Mouse (Mus musculus) spleen, embryonic (tissue): ENCODE results near the gene Cdcp1.

ENCODE experiments used
- CTCF ChIA-PET: fragments of 350-600 bp; sonication (Branson Sonifier 250); formaldehyde crosslinking; loops from one replicate; lab custom pipeline; 2022; lab: Charles Lee

Cdcp1 gene

GRCm38 (mm10) chr9:123207895-123208294, 7.9 kb downstream of the Cdcp1 start:
- CTCF ChIA-PET = no interaction called here

DNA sequence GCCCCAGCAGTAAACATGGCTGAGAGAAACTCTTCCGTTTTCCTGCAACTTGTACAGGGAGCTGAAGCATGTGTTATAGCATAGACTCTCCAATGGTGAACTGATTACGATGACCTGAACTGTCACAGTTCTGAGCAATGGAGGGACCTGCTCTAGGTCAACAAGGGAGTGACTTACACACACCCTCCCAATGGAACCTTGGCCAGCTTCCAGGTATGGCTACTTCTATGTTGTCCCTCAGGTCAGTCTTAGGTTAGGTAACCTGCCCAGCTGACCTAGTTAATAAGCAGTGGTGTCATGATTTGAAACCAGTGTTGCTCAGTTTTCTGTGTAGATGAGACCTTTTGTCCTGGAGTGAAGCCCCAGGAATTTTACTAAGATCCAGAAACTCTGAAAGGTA, 8.9 kb downstream of the Cdcp1 start:
- CTCF ChIA-PET = no interaction called here

- CTCF ChIA-PET = no interaction called here
Observed at GRCm38 (mm10) chr9:123206526-123206925, 9.3 kb downstream of the Cdcp1 start.

- CTCF ChIA-PET = no interaction called here
Observed at GRCm38 (mm10) chr9:123200116-123200515, 15.7 kb downstream of the Cdcp1 start.

DNA sequence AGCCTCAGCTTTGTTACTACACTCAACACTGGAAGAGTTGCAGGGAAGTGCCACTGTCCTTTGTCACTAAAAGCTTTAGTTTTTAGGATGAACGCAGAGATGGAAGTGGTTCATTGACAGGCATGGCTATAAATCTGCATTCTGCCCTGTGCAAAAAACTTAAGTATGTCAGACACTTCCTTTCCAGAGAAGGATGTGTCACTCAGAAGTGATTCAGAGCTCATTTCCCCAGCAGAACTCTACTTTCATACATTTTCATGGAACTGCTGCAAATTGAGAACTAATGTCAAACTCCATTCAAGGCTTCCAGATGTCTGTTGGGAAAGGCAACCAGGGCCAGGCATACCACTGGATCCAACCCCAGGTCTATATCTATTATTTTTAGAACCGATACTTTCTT, 27.6 kb downstream of the Cdcp1 start:
- CTCF ChIA-PET = no interaction called here

DNA sequence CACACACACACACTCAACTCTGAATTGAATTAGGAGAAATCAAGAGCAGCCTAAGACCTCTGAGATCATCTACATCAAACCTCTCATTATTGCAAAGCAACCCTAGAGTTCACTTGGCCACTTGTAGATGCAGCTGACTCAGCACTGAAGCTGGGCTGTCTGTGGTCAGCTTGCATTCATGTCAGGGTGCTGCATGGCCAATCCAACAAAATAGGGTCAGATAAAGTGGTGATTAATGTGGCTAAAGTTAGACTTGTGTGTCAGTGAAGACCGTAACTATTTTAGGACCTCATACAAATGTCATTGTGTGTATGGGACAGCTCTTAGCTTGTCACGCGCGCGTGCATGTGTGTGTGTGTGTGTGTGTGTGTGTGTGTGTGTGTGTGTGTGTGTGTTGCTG, 28.2 kb downstream of the Cdcp1 start:
- CTCF ChIA-PET = no interaction called here

DNA sequence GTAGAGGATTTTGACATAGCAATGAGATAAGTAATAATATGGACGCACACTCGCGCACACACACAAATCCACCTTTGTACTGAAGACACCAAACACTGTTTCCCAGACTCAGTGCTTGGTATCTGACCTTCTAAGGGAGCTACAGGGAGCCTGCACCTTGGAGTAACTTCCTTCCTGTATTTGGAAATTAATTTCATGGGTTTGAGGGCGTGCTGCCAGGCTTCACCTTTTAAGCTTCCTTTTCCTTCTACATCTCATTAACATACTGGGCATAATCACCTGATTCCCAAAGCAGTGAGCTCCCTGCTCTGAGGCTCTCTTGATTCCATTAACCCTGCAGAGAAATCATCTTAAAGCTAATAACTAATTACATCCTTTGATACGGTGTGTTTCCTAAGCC, 29.7 kb downstream of the Cdcp1 start:
- CTCF ChIA-PET = no interaction called here

DNA sequence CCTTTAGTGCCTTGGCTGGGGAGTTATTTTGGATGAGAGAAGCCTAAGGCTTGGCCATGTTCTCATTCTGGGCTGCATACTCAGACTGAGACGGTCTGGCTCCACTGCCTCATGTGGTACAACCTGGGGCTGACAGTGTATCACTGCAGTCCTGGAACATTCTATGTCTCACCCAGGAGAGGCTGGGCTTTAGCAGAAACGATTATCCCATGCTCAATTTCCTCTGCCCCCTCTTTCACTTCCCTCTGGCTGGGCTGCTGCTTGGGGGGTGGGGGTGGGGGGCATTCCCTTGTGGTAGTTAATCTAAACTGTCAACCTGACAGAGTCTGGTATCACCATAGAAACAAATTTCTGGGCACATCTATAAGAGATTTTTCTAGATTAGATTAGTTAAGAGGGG, 30.3 kb downstream of the Cdcp1 start:
- CTCF ChIA-PET = no interaction called here

DNA sequence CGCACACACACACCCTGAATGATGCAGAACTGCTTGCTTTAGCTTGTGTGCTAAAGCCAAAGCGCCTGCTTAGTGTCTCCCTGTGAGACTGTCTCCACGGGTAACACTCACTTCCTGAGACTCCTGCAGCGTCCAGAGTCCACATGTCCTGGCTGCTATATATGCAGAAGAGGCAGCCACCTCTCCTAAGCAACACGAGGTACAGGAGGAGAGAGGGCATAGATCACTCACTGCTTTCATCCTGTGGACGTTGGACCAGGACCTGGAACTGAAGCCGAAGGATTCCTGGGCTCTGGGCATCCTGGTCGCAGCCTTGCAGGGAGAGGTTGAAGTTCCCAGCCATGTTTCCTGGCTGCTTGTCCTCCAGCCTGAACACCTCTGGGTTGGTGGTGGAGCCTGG, 32.6 kb downstream of the Cdcp1 start:
- CTCF ChIA-PET = no interaction called here

DNA sequence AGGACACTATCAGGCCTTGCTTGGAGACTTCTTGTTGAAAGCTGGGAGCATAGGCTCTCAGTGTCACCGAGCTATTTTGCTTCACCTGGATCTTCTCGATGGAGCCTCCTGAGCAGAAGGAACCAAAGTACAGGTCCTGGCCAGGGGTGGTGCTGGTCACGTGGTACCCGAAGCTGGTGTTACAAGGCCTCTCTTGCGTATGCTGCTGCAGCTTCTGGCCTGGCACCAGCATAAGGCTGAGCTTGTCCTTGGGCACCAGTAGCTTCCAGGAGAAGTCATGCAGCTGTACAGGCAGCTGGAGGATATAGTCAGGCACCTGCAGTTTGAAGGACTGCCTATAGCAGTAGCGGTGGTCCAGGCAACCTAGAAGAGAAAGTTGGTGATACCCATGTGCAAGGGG, 35.8 kb downstream of the Cdcp1 start:
- CTCF ChIA-PET = no interaction called here

DNA sequence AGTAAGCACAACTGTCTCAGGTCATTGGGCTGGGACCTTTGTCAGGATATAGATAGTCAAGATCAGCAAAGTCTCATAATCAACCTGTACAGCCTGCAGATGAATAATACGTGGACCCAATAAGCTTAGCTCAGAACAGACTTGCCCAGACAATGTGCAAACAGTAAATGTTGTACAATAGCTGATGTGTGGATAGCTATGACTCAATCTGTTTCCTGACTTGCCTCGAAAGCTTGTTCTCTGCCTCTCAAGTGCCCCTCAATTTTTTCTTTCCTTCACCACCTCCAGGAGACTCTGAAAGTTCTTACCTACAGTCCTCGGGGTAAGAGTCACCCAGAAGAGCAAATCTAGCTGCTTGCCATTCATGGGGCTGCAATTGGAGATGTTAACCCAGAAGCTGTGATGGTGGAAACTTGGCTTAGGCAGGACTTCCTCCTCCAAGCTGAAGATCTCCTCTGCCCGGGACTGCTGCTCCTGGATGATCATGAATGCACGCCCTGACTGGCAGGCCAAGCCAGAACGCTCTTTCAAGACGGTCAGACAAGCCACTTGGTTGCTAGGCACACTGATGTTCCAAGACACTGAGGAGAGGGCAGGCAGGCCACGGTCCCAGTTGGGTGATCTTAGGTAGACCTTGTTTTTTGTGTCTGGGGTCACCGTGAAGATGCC, 38.3 kb downstream of the Cdcp1 start:
- CTCF ChIA-PET = no interaction called here

DNA sequence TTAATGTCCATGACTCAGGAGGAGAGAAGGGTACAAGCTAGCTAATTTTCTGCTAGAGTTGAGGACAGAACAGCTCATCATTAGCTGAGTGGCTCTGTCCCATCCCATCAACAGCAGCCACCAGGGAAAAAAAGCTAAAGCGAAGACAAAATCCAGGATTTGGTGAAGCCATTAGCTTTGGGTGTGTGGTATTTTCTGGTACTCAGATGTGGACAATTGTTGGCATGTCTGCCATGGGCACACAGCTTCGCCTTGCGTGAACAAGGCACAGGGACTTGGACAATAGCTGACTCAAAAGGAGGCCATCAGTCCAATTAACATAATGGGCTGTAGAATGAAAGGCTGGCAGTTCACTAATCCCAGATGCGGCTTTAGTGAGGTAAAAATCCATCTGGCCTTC, 41.5 kb downstream of the Cdcp1 start:
- CTCF ChIA-PET = no interaction called here

GRCm38 (mm10) chr9:123173760-123174159, 42.1 kb downstream of the Cdcp1 start:
- CTCF ChIA-PET = no interaction called here

- CTCF ChIA-PET = no interaction called here
Observed at GRCm38 (mm10) chr9:123165781-123166443, 49.9 kb downstream of the Cdcp1 start.

DNA sequence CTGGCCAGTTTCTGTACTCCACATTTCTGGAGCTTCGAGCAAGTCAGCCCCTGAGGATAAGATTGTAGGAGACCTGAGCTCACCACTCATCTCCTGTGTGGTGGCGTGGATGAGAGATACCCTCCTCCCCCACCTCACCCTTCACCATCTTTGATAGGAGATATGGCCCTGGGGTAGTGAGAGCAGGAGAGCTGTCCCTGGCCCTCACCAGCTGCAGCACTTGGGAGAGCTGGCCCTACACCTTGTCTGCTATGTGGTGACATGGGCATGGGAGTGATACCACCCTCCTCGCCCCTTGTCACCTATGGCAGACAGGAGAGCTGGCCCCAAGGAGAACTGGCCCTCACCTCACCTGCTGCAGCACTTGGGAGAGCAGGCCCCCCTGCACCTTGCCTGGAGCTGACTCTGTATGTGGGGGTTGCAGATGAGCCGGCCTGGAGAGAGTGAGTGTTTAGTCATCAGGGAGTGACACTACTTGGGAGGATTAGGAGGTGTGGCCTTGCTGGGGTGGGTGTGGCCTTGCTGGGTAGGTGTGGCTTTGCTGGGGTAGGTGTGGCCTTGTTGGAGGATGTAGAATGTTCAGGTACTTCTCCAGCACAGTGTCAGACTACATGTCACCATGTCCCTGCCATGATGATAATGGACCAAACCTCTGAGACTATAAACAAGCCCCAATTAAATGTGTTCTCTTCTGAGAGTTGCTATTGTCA, 52.7 kb downstream of the Cdcp1 start:
- CTCF ChIA-PET = no interaction called here

- CTCF ChIA-PET = no interaction called here
Observed at GRCm38 (mm10) chr9:123161792-123162191, 54.0 kb downstream of the Cdcp1 start.

GRCm38 (mm10) chr9:123159330-123159729, 56.5 kb downstream of the Cdcp1 start:
- CTCF ChIA-PET = interaction anchor here (0.6 kb wide), 1 partner anchor 1180 kb away, joined by 3 read pairs; no protein-coding TSS in a partner anchor

GRCm38 (mm10) chr9:123158125-123158836, 57.6 kb downstream of the Cdcp1 start:
- CTCF ChIA-PET = no interaction called here

DNA sequence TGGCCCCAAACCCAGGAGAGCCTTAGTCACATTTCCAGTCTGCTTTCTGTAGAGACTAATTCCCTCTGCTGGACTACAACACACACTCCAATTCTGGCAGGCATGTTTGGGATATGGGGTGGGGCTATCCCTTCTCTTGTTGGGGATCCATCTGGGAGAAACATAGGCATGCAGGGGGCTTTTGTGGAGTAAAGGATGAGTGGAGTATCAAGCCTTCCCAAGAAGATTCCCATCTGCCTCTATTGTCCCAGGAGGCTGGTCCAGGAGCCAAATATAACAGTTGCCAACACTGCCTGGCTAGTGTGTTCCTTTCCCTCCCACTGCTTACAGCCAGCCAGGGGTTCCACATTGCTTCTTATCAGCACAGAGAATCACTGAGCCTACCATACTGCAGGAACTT, 58.1 kb downstream of the Cdcp1 start:
- CTCF ChIA-PET = interaction anchor here (0.9 kb wide), 1 partner anchor 14 kb away, joined by 25 read pairs; no protein-coding TSS in a partner anchor

- CTCF ChIA-PET = interaction anchor here (0.9 kb wide), 1 partner anchor 15 kb away, joined by 25 read pairs; no protein-coding TSS in a partner anchor
Observed at GRCm38 (mm10) chr9:123156910-123157361, 58.9 kb downstream of the Cdcp1 start.

DNA sequence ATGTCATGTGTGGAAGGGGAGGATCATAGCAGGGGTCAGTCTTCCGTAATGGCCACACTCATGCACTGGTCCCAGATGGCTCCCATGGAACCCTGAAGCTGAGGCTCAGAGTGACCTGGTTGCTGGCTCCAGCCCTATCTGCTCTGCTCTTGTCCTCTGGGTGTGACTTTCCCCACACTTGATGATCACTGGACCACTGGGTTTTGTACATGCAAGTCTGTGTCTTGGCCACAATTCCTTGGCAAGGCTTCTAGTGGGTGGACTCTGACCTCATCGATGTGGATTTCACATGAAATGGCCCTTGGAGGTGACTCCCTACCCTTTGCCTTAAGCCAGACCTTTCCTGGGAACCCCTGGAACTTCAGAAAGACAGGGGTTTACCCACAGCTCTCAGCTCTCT, 62.7 kb downstream of the Cdcp1 start:
- CTCF ChIA-PET = no interaction called here

DNA sequence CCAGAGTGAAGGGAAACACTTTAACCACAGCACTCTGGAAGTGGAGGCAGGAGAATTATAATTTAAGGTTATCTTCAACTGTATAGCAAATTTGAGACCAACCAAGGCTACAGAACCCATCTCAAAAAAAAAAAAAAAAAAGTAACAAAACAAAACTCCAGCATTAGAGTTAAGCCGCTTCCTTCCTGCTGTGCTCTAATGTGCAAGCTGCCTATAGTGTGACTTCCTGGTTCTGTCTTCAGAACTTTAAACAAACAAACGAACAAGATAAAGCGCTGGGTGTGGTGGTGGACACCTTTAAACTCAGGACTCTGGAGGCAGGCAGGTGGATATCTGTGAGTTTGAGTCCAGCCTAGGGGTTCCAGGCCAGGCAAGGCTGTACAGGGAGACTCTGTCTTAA, 63.8 kb downstream of the Cdcp1 start:
- CTCF ChIA-PET = interaction anchor here (0.6 kb wide), 1 partner anchor 416 kb away, joined by 4 read pairs; no protein-coding TSS in a partner anchor
